Mouse (Mus musculus): ENCODE measurements at regions not wholly inside any gene's neighbourhood (a gene's known extent, or its start where the extent isn't known, plus 50 kb on each side); places are given as distances from the start of the nearest gene placed in this dataset.

DNA sequence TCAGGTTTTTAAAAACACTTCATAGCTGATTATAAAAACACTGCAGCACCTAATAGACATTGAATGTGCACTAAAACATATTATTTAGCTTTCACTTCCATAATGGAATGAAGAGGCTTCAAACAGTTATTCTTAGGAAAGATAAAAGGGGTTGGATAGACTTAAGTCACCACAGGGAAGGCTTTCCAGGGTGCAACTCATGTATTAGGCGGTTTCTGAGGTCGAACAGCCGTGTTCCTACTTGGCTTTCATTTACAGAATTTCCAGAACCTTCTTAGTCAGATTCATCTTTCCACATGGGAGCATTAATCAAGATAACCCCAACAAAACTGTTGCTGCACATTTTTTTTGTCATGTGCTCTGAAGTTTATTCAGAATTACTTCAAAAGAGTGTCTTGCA is 279.8 kb upstream of the Tle1 start:
- no peak for DNase-seq

DNA sequence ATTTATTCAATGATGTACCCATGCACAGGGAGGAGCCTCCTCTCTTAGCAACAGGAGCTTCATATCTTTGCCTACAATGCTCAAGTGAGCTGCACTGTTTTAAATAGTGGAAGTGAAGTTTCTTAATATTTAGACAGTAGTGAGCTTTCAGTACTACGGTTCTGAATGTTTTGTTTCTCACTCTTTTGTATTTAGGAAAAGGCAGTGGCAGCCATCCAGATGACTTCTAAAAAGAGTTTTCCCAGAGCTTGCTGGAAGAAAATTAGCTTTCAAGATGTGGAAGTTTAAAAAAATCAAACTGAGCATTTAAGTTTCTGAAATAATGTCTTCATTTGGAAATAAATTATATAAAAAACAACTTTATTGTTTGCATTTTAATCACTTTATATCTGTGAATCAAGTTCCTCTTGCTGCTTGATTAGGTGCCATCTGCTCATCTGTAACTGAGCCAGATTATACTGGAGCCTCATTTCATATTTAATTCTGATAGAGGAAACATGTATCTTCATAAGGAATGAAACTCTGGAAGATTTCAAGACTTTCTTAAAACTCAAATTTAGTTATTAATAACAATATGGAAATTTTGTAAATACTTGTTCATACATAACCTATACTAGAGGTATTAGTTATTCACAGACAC is 268.6 kb upstream of the Tle1 start:
- no peak for DNase-seq

DNA sequence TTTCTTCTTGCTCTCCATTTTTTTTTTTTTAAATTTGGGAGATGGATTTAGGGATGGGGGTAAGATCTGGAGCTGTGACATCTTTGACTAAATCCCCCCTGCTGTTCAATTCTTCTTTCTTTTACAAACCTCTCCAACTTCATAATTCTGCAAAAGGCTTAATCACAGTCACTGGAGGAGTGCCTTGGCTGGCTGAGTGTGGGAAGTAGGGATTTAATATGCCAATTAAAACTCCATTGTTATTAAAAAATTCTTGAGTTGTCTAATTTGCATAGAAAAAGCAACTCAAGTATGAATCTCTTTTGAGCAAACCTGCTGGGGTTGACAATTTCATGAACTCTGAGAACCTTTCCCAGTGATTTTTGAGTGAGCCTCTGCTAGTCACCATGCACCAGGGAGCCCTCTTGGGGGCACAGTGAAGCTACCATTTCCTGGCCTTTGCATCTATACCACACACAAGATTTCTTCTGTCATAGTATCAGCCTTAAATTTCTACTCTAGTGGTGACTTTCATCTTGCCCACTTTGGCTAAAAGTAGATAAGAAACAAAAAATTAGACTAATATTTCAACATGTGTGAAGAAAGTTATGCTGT is 243.6 kb upstream of the Tle1 start:
- DNase-seq = no peak

DNA sequence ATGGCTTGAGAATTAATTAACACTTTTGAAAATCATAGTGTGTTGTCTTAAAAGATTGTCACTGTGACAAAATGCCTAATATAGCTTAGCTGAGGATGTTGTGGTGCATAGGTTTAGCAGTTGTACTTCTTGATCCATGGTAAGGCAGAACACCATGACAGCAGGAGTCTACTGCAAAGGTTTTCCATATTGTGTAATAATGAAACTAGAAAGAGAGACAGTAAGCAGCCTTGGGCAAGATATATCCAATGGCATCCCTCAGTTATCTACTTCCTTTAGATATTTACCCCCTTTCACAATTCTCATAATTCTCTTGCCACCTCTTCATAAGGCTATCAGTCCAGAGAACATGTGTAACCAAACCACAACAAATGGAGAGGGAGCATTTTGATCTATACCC is 236.6 kb upstream of the Tle1 start:
- DNase-seq = no peak

DNA sequence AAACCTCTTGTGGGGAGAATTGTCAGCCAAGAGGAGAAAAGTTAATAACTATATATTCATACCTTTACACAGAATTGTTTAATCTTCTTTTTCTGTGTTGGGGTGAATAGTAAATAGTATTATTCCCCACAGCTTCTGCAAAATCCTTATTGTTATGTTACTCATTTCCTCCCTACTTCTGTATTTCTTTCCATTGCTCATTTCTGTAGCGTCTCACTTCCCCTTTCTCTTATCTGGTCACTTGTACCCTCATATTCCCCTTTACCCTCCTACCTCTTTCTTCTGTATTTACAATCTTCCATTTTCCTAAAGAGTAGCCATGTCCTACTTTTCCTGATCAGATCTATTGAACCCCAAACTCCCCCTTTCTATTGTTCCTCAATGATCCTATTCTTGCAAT is 224.6 kb upstream of the Tle1 start:
- no peak for DNase-seq

DNA sequence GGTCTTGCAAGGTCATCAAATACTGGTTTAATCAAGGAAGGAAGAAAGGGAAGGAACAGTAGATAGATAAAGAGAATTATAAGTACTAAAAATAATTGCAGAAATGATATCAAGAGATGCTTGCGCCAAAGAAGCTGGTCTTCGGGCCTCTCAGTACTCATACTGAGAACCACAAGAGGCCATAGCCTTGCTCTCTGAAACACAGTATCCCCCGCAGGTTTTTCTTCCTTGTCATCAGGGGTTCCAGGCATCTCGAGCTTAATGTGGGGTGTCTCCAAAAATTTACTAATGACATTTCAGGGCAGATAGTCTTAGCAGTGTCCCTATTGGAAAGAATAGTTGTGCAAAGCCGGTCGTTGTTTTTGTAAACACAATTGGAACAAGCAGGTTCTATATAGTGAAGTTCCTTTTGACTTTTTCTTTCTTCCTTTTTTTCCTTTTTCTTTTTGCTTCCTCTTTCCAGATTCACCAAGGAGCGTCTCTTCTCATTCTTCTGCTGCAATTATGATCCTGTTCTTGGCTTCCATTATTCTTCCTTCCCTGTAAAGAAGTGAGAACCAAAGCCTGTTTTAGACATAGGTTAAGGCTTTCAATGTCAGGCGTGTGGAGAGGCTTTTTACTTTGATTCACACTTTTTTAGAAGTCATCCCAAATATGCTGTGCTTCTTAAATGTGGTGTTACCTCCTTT is 211.5 kb upstream of the Tle1 start:
- no peak for DNase-seq

DNA sequence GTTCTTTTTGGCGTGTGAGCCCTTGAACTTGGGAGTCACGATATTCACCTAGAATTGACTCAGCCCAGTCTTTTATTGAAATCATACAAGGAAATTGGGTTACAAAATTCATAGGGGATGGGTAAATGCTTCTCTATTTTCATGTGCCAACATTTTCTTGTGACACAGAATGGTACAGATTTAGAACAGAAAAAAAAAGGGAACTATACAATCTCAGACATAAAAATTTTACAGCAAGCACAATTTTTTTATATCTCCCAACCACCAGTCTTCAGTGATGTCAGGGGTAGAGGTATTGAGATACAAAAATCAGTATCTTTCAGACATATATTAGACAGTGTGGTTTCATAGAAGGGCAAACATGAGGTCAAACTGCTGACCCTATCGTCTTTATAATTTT is 210.6 kb upstream of the Tle1 start:
- DNase-seq = no peak

DNA sequence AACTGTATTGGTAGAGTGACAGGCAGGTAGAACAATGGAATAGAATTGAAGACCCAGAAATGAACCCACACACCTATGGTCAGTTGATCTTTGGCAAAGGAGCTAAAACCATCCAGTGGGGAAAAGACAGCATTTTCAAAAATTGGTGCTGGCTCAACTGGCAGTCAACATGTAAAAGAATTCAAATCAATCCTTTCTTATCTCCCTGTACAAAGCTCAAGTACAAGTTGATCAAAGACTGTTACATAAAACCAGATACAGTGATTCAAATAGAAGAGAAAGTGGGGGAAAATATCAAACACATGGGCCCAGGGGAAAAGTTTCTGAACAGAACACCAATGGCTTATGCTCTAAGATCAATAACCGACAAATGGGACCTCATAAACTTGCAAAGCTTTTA is 200.0 kb upstream of the Tle1 start:
- DNase-seq = no peak

DNA sequence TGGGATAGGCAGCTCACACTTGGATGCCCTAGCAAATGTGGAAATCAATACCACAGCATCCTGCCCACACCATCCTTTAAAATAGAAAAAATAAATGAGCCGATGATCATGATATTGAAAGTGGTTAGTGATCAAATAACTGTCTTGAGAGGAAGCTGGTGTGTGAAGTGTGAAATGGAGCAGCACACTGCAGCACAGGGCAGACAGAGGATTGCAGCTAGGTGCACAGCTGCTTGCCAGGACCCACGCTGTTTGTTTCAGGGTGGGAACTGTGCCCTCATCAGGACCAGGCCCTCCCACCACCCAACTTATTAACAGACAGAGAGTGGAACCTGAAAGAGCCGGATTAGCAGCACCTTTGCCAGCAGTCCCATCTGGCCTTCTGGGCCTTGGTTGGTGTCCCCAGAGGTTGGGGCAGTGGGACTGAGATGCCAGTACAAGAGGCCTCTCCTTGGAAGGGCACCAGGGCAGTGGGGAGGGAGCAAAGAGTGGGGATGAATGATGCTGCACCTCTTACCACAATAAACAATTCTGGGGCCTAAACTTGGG is 191.2 kb upstream of the Tle1 start:
- DNase-seq = no peak

DNA sequence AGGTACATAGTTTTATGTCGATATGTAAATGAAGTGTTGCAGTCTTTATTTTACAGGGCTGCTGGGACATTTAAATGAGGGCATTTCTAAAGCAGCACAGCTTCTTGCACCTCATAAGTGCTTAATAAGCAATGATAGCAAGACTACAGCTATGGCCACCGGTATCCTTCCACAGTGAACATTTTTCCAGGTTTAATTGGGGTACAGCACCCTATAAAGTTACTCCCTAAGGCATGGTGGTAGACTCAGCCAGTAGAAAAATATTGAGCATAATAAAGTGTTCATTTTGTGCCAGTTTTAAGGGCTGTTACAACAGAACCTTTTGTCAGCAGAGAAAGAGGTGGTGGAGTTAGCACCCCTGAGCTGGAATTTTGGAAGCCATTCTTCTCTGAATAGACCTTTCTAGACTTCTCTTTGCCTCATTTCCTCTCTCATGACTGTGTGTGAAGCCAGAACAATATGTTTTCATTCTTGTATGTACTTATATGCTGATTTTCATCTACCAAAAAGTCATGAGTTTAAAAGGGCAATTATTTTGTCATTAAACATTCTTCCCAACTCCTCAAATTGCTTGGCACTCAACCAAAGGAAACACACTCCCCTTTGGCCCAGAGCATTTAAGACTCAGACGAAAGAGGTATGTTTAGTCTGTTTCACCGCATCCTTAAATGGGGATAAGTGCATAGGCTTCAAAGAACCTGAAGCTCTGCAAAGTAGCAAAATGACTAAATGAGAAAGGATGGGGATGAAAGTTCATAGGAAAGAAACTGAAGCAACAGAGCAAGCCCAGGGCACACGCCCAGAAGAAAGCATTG is 189.3 kb upstream of the Tle1 start:
- no peak for DNase-seq

DNA sequence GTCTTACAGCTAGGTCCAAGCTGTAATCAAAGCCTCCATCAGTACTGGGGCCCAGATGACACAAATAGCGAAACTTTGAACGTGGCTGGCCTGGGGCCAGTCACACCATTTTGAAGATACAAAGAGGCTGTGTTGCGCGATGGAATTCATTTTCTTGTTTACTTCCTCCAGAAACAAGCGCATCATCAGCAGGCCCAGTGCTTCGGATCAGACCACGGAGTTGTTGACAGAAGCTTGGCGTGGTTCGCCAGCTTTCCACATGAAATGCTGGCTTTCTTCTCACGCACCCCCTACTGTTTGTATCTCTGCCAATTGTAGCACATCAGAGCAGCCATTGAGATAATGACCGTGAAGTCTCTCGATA is 184.2 kb upstream of the Tle1 start:
- peak; percentile 50 to 67 for DNase-seq

DNA sequence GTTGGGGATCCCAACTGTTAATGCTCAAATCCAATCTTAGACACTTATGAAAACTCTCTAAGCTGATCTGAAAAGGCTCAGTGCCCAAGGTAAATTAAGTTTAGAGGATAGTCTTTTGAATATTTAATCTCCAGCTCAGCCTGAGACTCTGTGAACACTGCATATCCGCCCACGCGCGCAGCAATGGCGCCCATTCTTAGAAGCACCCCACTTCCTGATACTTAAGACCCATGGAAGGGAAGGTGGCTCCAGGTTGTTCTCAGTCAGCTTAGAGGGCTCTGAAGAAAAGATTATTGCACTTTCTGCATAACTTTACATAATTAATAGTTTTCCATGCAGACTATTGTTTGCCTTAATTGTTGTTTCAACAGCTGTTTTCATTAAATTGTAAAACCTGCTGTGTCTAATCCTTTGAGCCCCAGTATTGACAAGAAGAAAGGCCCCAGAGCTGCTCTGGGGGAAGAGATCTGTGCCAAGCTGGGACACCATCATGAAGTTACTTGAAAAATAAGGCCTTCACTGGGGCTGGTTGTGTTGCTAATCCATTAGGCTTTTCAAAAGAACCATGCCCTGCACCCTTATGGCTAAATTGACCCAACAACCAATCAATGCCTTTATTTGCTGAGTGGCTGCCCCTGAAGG is 183.7 kb upstream of the Tle1 start:
- no peak for DNase-seq

DNA sequence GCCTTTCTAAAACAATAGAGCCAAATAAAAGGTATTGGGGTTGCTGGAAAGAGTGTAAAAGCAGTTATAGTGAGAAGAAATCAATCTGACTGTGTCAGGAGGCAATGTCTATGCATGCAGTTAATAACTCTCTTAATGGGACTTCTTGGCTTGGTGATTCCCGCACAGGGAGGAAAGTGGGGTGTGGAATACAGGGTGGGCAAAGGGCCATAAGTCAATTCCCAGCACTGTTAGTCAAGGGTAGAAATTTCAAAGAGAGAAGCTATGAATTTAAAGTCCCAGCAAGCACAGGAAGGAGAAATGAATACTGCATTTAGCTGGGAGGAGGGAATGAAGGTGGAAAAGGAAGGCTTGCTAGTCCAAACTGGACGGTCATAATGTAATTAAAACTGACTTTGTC is 183.0 kb upstream of the Tle1 start:
- DNase-seq = no peak

DNA sequence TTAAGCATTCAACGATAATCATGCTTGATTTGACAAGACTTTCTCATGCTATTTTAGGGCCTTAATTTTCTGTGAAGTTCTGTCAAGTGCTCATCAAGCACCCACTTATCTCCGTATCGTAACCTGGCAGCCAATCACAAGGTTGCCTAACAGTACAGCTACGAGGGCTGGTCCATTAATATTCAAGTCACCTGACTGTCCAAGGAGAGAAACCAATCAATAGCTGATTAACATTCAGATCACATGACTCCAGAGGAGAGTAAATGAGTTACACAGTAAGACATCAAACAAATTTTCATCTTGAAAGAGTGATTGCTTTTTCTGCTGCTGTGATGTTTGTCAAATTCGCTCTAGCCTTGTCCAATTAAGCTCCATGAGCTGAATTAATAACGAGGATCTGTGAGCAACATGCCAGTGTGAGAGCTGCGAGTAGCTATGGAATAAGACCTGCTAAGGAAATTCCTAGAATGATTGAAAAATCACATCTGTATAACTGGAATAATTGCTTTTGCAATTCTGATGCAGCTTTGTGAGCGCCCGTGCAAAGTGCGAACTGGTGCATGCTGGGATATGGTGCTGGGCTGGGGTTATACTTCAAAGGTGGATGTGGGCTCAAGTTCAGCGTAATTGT is 181.9 kb upstream of the Tle1 start:
- no peak for DNase-seq

DNA sequence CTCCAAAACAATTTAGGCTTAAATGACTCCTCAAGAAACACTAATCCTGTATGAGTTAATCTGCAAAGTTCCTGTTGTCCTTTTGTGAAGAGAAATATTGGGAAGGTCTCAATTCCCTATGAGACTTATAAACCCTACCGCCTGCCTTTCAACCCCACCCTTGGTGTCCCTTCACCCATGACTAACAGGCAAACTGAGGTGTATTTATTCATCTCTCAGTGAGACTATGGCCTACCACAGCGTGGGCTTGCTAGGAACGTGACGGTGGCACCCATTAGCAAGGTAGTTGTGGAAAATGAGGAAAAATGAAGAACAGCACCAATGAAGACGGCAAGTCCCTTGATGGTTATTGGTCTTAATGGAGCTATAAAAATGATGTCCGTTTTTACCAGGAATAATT is 181.0 kb upstream of the Tle1 start:
- DNase-seq = no peak

DNA sequence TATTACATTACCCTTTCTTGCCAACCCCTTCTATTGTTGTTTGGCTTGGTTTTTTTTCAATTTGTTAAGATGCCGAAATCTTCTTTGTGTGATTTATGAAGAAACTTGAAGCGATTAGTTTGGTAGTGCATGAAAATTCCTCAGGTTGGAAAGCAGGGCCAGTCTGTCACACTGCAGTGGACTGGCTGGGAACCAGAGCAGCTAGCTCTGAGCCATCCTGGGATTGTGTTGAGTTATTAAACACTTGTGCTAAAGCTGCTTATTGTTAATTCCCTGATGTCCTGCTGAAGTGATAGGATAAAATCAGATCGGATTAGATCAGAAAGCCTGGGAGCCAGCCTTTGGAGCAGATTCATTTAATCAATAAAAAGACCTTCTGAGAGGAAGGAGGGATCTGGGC is 180.4 kb upstream of the Tle1 start:
- DNase-seq = no peak

DNA sequence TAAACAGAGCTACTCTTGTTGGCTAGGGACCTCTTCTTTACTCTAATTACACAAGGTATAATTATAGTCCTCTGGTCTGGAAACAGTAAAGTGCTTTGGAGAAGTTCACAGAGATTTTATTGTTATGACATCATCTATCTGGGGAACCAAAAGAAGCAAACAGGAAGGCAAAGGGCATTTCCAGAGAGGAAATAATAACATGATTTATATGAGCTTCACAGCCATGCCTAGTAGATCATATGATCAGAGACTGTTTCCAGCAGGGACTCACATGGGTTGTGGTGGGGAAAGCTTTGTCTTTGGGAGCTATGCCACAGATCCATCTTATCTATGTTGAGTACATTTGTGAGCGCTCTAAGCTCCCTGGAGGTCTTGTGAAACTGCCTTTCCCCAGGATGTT is 178.8 kb upstream of the Tle1 start:
- DNase-seq = peak; percentile 9 to 11

DNA sequence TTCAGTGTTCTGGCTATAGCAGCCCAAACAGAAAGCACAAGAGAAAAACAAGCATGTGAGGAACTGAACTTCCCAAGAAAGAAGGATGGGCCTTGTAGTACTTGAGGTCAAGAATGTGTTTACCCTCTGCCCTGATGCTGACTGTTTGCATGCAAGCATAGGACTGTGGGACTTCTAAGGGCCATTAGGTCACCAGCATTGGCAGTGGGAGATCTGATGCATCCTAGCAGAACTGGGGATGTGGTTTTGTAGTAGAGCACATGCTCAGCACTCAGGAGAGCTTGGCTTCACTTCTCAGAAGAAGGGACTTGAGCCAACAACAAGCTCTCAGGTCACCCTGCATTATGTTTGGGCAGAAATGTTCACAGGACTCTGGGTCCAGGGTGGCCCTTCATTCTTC is 178.3 kb upstream of the Tle1 start:
- DNase-seq = peak; percentile 15 to 27

DNA sequence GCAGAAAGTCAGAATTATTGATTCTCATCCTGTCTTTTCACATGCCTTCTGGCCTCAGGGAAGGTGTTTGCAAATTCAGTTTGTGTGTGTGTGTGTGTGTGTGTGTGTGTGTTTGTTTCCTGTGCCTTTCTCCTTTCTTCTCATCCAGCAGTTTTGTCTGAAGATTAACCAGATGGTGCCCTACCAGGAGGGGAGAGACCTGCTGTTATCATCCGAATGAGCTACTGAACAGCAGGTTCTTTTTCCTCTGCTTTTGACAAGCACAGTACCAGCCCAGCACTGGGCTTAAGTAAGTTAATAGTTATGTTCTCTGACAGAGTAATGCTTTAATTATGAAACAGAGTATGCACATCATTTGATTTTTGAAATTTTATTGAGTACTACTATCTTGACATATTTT is 176.8 kb upstream of the Tle1 start:
- DNase-seq = no peak

DNA sequence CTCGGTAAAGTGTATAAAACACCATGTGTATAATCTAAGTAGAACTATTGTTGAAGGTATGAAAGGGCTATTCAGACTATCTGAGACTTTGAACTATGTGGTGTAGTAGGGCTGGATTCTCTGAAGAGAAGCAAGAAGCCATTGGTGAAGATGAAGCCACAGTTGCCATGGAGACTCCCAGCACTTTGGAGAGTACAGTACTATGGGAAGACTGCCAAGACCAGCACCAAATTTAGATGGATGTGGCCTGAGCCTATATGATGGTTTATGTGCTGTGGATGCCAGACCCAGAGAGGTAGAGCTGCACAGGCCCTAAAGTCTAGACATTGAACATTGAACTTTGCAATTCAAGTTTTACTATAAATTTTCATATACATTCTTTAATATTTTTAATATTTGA is 151.3 kb upstream of the Tle1 start:
- DNase-seq = no peak

DNA sequence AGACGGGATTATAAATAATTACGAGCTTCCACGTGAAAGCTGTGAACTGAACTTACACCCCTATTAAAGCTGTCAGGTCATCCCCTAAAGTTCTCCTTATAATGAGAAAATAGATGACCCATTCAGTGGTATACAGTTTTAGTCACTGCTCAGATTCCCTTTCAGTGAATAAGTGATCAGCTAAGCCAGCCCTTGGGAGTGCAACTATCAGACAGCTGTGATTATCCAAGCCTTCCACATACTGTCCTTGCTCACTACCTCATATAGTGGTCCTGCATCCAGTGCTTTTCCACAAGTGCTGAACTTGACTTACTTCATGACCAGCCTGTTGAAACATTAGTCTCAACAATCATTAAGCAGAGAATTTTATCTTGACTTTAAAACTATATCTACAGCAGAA is 131.2 kb upstream of the Tle1 start:
- no peak for DNase-seq

DNA sequence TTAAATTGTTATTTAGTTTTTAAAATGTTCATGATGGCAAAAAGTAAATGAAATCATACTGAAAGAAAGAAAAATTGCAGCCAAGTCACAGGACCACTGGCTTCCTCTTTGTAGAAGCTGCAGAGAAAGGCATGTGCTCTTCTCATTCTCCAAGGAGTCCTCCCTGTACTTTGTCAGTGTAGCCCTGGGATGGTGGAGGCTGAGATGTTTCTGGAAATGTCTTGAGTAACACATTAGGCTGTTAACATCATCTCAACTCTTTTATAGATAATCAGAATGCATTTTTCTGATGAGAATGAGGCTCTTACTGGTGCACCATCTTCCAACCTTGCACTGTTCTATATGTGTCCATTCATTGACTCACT is 128.3 kb upstream of the Tle1 start:
- no peak for DNase-seq
